Mouse (Mus musculus) embryonic stem cell, embryonic (primary cell): ENCODE measurements around the gene Fnbp1.

Experiments used
- CTCF ChIA-PET, 4 experiments: fragments of 300-600 bp in 2 of 4; fragments of 350-600 bp in 2 of 4; sonication (Branson Sonifier 250); formaldehyde crosslinking; loops; one replicate each; lab custom pipeline; 2022; ENCODE audit warnings: inconsistent platforms in 2 of 4; lab: Charles Lee
- POLR2A ChIA-PET, 4 experiments: fragments of 300-600 bp in 2 of 4; fragments of 350-600 bp in 2 of 4; sonication (Branson Sonifier 250); formaldehyde crosslinking; loops; one replicate each; lab custom pipeline; 2022; ENCODE audit warnings: antibody characterized with exemption in 4 of 4, inconsistent platforms in 1 of 4; lab: Charles Lee

Fnbp1 gene

DNA sequence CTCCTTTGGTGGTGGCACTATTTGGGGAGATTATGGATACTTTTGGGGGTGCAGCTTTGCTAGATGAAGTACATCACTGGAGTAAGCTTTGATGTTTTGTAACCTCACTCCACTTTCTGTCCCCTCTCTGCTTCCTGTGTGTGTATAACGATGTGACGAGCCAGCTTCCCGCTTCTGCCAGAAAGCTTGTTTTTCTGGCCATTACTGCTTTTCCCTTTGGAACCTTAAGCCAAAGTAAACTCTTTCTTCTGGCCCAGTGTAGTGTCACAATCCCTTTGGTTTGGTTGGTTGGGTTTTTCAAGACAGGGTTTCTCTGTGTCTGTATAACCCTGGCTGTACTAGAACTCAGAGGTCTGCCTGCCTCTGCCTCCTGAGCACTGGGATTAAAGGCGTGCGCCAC, 19.0 kb downstream of the Fnbp1 start:
- ChIA-PET POLR2A (interaction anchor here (0.6 to 13.6 kb wide), 40 partner anchors 8 to 248 kb away, joined by 3 to 239 read pairs (median 4); partner anchors contain the start of gene Fnbp1 (in 2 of the 4)), CTCF (interaction anchor here in 2 of 4 experiments (0.6 to 3.2 kb wide), 5 partner anchors 19 to 204 kb away, joined by 3 to 9 read pairs (median 5); partner anchors contain the start of gene Fnbp1 (in 1 of the 2))

DNA sequence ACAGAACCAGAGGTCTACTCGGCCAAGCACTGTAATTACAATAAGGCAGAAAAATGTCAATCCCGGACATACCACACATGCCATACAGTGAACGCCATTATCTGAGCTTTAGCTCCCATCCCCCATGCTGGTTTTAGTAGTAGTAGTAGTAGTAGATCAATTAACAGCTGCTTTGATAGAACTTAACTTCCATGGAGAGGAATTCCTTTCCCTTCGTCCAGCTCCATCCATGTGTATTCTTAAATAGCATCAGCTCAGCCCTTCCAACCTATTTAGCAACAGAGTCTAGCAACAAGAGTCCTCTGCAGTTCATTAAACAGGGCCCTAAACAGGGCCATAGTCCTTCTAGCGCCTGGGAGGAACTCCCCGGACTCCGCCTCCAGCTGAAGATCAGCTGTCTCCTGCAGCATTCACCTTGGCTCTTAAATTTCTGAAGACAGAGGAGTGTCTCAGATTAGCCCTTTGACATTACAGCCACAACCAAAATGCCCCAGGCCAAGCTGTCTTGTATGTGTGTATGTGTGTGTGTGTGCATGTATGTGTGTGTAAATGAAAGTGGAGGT, 20.6 kb downstream of the Fnbp1 start:
- ChIA-PET CTCF (interaction anchor here in 3 of 4 experiments (1.1 to 3.2 kb wide), 5 partner anchors 12 to 97 kb away, joined by 3 to 9 read pairs (median 4); no protein-coding TSS in a partner anchor), POLR2A (interaction anchor here (0.5 to 13.6 kb wide), 38 partner anchors 9 to 196 kb away, joined by 3 to 239 read pairs (median 4); partner anchors contain the start of genes Fnbp1 (in 2 of the 4) and Gpr107 (in 1 of the 4))

DNA sequence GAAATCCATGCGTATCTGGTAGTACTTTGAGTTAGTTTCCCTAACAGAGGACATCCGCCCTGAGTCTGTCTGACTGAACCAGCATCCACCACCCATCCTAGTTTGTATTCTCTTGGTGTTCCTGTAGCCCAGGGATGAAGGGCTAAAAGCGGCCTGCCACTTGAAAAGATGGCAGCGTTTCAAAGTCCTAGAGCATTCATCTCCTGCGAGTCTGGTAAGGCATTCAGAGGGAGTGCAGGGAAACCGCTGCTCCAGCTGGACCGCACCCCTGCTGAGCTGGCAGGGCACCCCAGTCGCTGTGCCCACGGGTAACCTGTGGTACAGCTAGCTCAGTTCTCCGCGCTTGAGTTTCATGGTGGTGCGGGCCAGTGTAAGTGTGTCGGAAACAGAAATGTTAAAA, 22.0 kb downstream of the Fnbp1 start:
- CTCF ChIA-PET = no interaction called here
- POLR2A ChIA-PET = interaction anchor here in 3 of 4 experiments (0.6 to 2.4 kb wide), 19 partner anchors 8 to 95 kb away, joined by 3 to 15 read pairs (median 4); partner anchors contain the start of gene Fnbp1 (in 2 of the 3)

DNA sequence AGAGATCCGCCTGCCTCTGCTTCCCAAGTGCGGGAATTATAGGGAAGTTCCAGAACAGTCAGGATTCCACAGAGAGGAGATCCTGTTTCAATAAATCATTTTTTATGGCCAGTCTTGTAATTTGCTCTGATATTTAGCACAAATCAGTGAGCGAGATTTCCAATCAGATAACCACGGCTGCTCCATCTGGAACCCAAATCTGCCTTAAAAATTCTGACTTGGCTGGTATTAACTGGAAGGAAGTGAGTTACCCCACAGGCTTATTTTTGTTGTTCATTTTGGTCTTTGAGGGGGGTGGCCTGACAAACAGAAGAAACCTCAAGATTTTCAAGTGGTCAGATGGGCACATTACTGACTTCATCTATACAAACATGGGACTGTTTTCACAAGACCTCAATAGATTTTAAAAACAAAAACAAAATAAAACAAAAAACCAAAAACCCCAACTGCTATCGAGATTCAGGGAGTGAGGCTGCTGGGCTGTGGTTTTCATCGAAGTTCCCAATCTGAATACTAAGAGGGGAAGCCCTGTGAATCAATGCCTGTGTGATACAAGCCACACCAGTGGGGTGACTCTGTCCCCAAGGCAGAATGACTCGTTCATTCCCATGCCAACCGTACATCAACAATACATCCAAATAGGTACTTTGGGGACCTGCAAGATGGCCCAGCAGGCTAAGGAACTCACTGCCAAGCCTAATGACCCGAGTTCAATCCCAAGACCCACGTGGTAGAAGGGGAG, 23.0 kb downstream of the Fnbp1 start:
- ChIA-PET POLR2A (interaction anchor here in 3 of 4 experiments (0.8 to 1.5 kb wide), 13 partner anchors 9 to 45 kb away, joined by 3 to 8 read pairs (median 4); partner anchors contain the start of genes Fnbp1 (in 1 of the 3) and Gpr107 (in 1 of the 3)), CTCF (interaction anchor here in 1 of 4 experiments (1.5 kb wide), 1 partner anchor 27 kb away, joined by 4 read pairs; no protein-coding TSS in a partner anchor)

DNA sequence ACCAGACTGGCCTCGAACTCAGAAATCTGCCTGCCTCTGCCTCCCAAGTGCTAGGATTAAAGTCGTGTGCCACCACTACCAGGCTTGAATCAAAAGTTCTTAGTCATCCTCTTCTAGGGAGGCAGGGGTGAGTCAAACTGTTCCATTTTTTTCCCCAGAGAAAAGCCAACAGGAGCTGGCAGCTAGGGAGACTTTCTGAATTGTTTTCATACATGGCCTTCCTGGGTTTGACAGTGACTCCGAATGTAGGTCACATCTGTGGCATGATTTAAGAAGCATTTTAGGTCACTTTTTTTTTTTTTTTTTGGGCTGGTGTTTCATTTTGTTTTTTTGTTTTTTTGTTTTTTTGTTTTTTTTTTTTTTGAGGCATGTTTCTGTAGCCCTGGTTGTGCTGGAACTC, 23.6 kb downstream of the Fnbp1 start:
- POLR2A ChIA-PET = interaction anchor here in 2 of 4 experiments (0.8 to 1.3 kb wide), 3 partner anchors 11 to 34 kb away, joined by 3 to 6 read pairs (median 3); partner anchors contain the start of gene Gpr107 (in 1 of the 2)
- CTCF ChIA-PET = interaction anchor here in 1 of 4 experiments (0.5 to 1.5 kb wide), 2 partner anchors 18 to 27 kb away, joined by 4 read pairs; no protein-coding TSS in a partner anchor

DNA sequence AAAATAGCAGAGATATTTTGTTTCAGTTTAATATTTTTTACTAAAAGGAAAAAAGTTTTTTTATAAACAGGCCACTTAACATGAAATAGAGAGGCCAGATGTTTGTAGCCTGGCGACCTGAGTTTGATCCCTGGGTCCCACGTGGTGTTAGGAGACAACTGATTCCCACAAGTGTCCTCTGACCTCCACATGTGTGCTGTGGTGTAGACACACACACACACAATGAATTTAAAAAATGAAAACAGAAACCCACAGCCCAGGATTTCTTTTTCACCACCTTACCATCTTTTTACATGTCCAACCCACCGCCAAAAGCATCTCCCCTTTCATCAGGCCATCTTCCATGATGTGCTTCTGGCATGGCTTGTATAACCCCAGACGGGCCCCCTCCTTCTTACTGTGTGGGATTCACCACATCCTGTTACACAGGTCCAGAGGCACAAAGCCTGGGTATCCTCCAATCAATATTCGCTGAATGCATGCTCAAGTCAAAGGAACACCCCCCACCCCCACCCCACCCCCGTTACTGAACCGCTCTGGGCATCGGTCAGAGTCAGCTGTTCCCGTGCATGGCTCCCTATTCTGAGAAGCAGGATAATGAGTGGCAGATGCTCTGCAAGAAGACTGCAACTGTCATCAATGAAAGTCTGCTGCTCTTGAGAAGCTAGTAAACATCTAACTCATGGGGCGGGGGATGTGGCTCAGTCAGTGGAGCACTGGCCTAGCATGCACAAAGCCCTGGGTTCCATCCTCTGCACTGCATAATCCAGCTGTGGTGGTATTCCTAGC, 25.7 kb downstream of the Fnbp1 start:
- POLR2A ChIA-PET = interaction anchor here in 3 of 4 experiments (0.5 to 2.1 kb wide), 17 partner anchors 9 to 31 kb away, joined by 3 to 9 read pairs (median 3); partner anchors contain the start of gene Fnbp1 (in 2 of the 3)
- CTCF ChIA-PET = interaction anchor here in 1 of 4 experiments (0.6 kb wide), 2 partner anchors 173 to 547 kb away, joined by 4 read pairs; no protein-coding TSS in a partner anchor

DNA sequence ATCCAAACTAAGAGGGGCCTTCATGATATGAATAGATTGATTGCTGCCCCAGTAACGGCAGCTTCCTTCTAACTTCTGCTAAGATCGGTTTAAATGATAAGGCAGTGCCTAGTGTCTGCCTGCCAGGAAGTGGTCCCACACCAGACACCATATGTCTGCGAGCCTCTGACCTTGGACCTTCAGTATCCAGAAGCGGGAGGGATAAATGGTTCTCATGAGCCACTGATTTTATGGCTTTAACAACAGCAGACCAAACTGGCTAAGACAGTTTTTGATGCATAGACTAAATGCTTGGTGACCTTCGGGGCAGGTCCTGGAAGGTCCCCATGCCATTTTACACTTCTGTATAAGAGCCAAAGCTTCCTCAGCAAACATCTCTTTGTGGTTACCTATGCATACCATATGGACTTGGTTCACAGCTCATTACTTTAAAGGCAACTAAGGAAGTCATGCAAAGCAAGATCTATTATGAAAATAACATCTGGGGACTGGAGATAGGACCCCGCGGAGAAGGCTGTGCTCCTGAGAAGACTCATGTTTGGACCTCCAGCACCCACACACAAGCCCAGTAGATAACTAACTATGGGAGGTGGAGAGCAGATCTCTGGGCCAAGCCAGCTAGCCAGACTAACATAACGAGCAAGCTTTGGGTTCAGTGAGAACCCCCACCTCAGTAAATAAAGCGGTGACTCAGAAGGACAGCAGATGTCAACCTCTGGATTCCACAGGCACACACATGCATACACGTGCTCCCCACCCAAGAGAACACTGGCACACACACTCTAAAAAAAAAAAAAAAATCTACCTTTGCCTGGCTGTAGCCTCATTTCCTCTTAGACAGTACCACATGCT, 26.5 kb downstream of the Fnbp1 start:
- ChIA-PET CTCF (interaction anchor here in 1 of 4 experiments (1.2 kb wide), 1 partner anchor 12 kb away, joined by 3 read pairs; no protein-coding TSS in a partner anchor), POLR2A (interaction anchor here (0.7 to 1.5 kb wide), 10 partner anchors 8 to 1156 kb away, joined by 3 to 7 read pairs (median 3); partner anchors contain the start of gene Fnbp1 (in 1 of the 4))

DNA sequence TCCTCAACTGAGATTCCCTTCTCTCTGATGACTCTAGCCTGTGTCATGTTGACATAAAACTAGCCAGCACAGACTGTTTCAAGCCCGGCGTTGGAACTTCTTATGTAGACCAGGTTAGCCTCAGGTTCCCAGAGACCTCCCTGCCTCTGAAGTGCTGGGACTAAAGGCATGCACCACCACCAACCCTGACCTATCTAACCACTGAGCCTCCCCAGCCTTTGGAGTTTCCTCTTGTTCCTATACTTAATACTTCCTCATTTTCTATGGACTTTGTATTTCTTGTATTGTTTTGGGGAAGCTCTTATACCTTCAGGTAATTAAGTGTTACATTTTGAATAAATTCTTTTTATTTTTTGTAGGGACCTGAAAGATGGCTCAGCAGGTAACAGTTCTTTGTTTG, 27.6 kb downstream of the Fnbp1 start:
- CTCF ChIA-PET = interaction anchor here in 1 of 4 experiments (1.2 kb wide), 1 partner anchor 13 kb away, joined by 3 read pairs; no protein-coding TSS in a partner anchor
- POLR2A ChIA-PET = interaction anchor here in 3 of 4 experiments (1.0 to 2.0 kb wide), 7 partner anchors 9 to 45 kb away, joined by 3 to 7 read pairs (median 3); no protein-coding TSS in a partner anchor

DNA sequence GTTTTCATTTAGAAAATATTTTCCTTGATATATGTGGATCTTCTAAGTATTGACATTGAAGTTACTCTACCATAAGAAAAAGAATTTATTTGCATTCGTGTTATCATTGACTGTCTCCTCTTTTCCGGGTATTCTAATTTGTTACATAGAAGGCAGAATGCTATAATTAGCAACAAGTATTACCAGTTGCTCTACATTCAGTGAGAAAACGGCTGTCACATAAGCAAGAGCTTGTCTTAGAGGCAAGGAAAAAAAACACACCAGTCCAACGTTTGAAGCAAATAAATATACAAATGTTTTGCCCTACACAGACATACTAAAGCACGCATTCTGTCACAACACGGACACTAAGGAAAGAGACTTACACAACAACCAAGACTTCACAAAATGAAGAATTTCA, 30.1 kb downstream of the Fnbp1 start:
- ChIA-PET CTCF (interaction anchor here in 1 of 4 experiments (0.5 kb wide), 1 partner anchor 67 kb away, joined by 4 read pairs; no protein-coding TSS in a partner anchor), POLR2A (interaction anchor here in 1 of 4 experiments (1.3 to 5.6 kb wide), 4 partner anchors 10 to 30 kb away, joined by 3 to 43 read pairs (median 8); partner anchors contain the start of gene Fnbp1)

DNA sequence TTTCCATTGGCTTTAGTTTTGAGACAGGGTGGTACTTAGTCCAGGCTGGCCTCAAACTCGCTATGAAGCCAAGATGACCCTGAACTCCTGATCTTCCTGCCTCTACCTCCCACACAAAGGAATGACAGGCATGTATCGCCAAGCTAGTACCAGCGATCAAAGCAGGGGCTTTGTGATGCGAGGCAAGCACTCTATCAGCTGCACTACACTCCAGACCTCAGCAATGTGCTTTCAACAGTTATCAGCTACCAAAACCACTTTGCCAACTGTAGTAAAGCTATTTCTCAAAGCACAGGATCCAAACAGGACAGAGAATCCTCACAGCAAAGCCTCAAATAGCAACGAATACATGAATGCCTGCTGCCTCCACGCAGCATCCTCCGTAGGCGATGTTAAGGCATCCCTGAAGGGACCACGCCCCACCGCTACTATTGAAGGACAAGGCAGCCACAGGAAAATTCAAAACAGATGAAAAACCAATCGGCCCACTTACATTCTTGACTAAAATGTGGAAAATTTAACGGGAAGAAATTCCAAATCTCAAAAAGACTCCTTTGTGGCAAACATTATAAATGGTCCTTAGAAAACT, 31.8 kb downstream of the Fnbp1 start:
- POLR2A ChIA-PET = interaction anchor here (0.7 to 5.6 kb wide), 17 partner anchors 10 to 67 kb away, joined by 3 to 43 read pairs (median 3); partner anchors contain the start of gene Fnbp1 (in 1 of the 4)
- CTCF ChIA-PET = interaction anchor here in 3 of 4 experiments (0.7 to 1.8 kb wide), 4 partner anchors 12 to 22 kb away, joined by 3 to 6 read pairs (median 3); no protein-coding TSS in a partner anchor

DNA sequence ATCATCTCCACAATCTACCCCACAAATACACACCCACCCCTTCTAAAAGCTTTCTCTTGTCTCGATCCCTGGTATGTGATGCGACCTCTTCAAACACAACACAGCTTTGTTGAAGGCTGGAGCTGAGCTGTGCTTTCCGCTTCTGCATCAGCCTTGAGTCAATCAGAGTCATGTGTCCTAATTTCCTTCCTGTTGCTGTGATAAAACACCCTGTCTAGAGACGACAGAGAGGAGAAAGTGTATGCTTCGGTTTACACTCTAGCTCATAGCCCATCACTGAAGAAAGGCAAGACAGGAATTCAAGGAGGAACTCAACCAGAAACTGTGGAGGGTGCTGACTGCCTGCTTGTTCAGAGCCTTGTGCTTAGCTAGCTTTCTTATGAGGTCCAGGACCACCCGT, 33.6 kb downstream of the Fnbp1 start:
- POLR2A ChIA-PET = interaction anchor here in 3 of 4 experiments (0.8 to 5.6 kb wide), 33 partner anchors 9 to 155 kb away, joined by 3 to 43 read pairs (median 4); partner anchors contain the start of genes Fnbp1 (in 2 of the 3) and Tor1b (in 2 of the 3)
- CTCF ChIA-PET = interaction anchor here (0.5 to 2.0 kb wide), 6 partner anchors 24 to 557 kb away, joined by 3 to 7 read pairs (median 4); partner anchors contain the start of gene Gpr107 (in 1 of the 4)

DNA sequence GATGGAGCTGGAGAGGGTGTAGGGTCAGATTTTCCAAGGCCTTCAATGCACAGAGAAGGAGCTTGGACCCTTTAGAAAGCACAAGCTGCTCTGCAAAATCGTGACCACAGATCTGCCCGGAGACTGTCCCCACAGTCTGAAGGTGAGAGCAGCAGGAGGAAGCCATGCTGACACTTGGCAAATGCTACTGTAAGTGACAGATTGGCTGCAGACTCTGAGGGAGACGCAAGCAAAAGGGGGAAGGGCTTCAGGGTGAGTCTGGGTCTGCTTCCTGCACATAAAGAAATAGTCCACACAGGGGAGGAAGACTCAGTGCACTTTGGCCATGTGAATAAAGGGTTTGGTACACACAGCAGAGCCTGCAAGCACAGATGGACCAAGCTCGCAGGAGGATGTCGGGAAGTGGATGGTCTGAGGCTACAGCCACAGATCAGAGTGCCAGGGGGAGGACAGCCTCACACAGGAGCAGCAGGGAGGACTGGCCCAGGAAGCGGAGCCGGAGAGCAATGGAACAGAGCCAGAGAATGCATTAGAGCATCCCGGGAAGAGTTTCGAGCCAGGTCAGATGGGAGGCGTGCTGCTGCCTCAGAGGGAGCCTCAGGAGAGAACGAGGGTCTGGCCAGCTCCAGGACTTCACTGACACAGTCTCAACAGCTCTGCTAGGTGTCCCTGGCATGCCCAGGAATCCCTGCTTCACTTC, 35.0 kb downstream of the Fnbp1 start:
- CTCF ChIA-PET = interaction anchor here in 3 of 4 experiments (0.6 to 2.0 kb wide), 5 partner anchors 9 to 177 kb away, joined by 3 to 4 read pairs (median 3); partner anchors contain the start of genes Gpr107 (in 1 of the 3) and Ptges (in 1 of the 3)

DNA sequence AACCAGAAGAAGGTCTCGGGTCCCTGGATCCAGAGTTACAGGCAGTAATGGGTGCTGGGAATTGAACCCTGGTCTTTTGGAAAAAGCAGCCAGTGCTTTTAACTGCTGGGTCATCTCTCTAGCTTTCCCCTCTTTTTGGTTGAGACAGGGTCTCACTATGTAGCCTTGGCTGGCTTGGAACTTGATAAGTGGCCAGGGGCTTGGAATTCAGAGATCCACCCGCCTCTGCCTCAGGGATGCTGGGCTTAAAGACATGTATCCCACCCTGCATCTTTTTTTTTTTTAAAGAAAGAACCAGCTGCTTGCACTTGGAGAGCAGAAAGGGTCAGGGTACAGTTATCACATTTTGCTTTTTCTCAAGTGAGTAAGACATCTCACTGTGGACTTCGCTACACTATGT, 35.8 kb downstream of the Fnbp1 start:
- CTCF ChIA-PET = interaction anchor here in 1 of 4 experiments (1.2 kb wide), 1 partner anchor 176 kb away, joined by 3 read pairs; the partner anchor contains the start of gene Ptges
- POLR2A ChIA-PET = interaction anchor here in 2 of 4 experiments (0.6 to 5.6 kb wide), 13 partner anchors 11 to 56 kb away, joined by 3 to 43 read pairs (median 4); no protein-coding TSS in a partner anchor

More for the DNA sequence above, 35.0 kb downstream of the Fnbp1 start:
- POLR2A ChIA-PET = interaction anchor here in 3 of 4 experiments (0.6 to 5.6 kb wide), 29 partner anchors 8 to 154 kb away, joined by 3 to 43 read pairs (median 6); partner anchors contain the start of genes Fnbp1 (in 2 of the 3) and Tor1b (in 1 of the 3)

DNA sequence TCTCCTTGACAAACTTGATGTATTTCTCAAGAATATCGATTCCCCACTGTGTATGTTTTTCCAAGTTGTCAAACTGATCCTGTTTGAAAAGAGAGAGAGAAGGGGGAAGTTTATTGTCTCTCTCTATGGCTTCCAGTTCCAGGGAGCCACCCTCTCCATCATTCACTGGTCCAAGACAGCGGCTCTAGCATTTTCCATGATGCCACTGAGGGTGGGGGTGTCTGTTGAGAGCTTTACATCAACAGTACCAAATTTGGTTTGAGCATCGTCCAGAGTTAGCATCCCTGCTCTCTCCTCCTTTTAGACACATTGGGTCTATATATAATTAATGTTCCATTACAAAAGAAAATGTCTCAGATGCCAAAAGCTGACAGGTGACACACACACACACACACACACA, 36.5 kb downstream of the Fnbp1 start:
- ChIA-PET POLR2A (interaction anchor here in 2 of 4 experiments (0.7 to 3.4 kb wide), 11 partner anchors 8 to 86 kb away, joined by 3 to 16 read pairs (median 4); no protein-coding TSS in a partner anchor), CTCF (no interaction called here)

DNA sequence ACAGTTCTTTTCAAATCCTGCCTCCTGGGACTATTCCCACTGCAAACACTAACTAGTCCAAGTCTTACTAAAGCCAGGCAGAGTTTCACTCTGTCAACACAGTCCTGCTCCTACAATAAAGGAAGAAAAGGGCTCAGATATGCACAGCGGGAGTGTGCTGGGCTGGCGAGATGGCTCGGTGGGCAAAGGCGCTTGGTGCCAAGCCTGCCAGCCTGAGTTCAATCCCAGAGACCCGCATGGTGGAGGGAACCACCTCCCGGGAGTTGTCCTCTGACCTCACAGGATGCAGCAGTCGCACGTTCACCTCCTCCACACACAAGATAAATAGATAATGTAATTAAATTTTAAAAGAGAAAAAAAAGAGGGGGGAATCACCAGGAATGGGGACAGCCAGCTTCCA, 38.5 kb downstream of the Fnbp1 start:
- POLR2A ChIA-PET = interaction anchor here in 2 of 4 experiments (0.6 to 1.9 kb wide), 4 partner anchors 12 to 632 kb away, joined by 3 to 7 read pairs (median 6); no protein-coding TSS in a partner anchor
- CTCF ChIA-PET = no interaction called here
